Mouse (Mus musculus): Measurements from ENCODE around the gene Sfta2.

DNA sequence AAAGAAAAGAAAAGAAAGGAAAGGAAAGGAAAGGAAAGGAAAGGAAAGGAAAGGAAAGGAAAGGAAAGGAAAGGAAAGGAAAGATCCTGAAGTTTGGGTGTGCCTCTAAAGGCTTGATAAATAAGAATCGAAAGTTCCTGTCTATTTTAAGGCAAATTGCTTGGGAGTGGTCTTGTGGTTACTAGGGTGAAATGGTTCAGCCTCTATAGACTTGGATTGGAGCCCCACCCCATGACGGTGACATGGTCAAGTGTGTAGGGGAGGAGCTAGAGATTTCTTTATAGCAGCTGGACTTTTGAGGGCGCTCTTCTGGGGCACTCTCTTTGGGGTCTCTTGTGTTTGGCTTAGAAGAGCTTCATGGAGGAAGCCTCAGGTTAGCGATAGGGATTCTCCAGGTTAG is 7.6 kb upstream of the Sfta2 start:
- TF ChIP-seq CTCF (IDR thresholded peaks at IDR 0.05; ENCODE audit: insufficient read depth, low read depth, low read length) (no peak), POLR2A (IDR thresholded peaks at IDR 0.05; ENCODE audit: insufficient read depth, low read depth, low read length) (no peak)
